In genomic region chr5:64762295-64762694, GRCm38 (mm10) we compare ENCODE assay signal across 22 mouse cellular contexts. TPM values are rescaled to one million over a fixed set of nuclear protein-coding genes. Genes with fewer than 3 reads are reported as not detected.
A peak's percentile ranks its signal among the peaks of the same experiment; 100 is the strongest.
DNase-seq lines count a peak whose midpoint lies in the region; TF ChIP-seq lines count a peak whose summit lies in the region.
"Had no signal": no experiment of that assay in that cellular context is flagged by ENCODE, and none has a peak within 500 bp of the region (broad histone marks: within the 10 kb centered on the region; RNA-seq: fewer than 3 reads in every experiment).

No protein-coding gene starts in this region.

- no peaks in the 10 kb centered on the region for H3K36me3 ChIP-seq in thymus, adult 2 months (ENCODE audit: control insufficient read depth, insufficient read depth, low read length)
- H3K36me3 ChIP-seq: forebrain, embryonic 10.5 days; heart, embryonic 10.5 days; heart, embryonic 13.5 days; hindbrain, embryonic 12.5 days had no signal

- no peak overlapping the region for H3K27ac ChIP-seq in thymus, adult 2 months (ENCODE audit: control insufficient read depth, insufficient read depth, low read length)
- H3K27ac ChIP-seq: forebrain, embryonic 10.5 days; forebrain, embryonic 13.5 days; gastrocnemius, adult 2 months; heart, adult 2 months; heart, embryonic 10.5 days; heart, embryonic 13.5 days; hindbrain, embryonic 12.5 days had no signal

- intact Hi-C loops in heart, postnatal 36 days (cut with DNase I), result no loop called here

- peak; percentile 16 for DNase-seq in heart, adult 11 months
- DNase-seq in heart, adult 18-20 months, result no peak
- DNase-seq in thymus, postnatal 4 days, result peak; percentile 23
- DNase-seq in thymus, adult 2 months, result no peak
- DNase-seq in induced T-regulatory cell, adult 2 months (ENCODE audit: low read depth), result peak; percentile 59
- no peak for DNase-seq in spleen, adult 18-20 months
- no peak for DNase-seq in frontal cortex, postnatal 10 days (ENCODE audit: low spot score in 2 of 2)
- no peak for DNase-seq in heart, postnatal 36 days
- DNase-seq: adrenal gland, postnatal 10 days; adrenal gland, postnatal 36 days; cerebellum, adult 18-20 months; cerebellum, adult 9-10 months; cerebellum, postnatal 14 days; gastrocnemius, adult 2 months; gastrocnemius, postnatal 14 days; heart, adult 2 months; heart, postnatal 14 days had no signal

- H3K4me3 ChIP-seq in thymus, adult 2 months (ENCODE audit: control insufficient read depth, insufficient read depth, low read length), result no peak overlapping the region
- H3K4me3 ChIP-seq: forebrain, embryonic 10.5 days; forebrain, embryonic 13.5 days; gastrocnemius, adult 2 months; heart, adult 2 months; heart, embryonic 10.5 days; heart, embryonic 13.5 days; hindbrain, embryonic 12.5 days had no signal

- TF ChIP-seq CTCF in thymus, adult 2 months (IDR thresholded peaks at IDR 0.05; ENCODE audit: borderline replicate concordance, control insufficient read depth, extremely low read depth, insufficient read depth, low read length, poor library complexity), result no peak

- TF ChIP-seq POLR2A in thymus, adult 2 months (IDR thresholded peaks at IDR 0.05; ENCODE audit: control insufficient read depth, extremely low read depth, insufficient read depth, low read length, poor library complexity), result no peak

- H3K4me1 ChIP-seq in thymus, adult 2 months (replicated peaks; ENCODE audit: control insufficient read depth, insufficient read depth, low read length), result peaks cover 18% of the 10 kb centered on the region
- H3K4me1 ChIP-seq: forebrain, embryonic 10.5 days; forebrain, embryonic 13.5 days; heart, embryonic 10.5 days; heart, embryonic 13.5 days; hindbrain, embryonic 12.5 days had no signal

- H3K27me3 ChIP-seq in thymus, adult 2 months (ENCODE audit: control insufficient read depth, insufficient read depth, low read length), result no peaks in the 10 kb centered on the region
- H3K27me3 ChIP-seq: forebrain, embryonic 13.5 days; heart, embryonic 13.5 days; hindbrain, embryonic 12.5 days had no signal

- WGBS in thymus, adult 2 months, result 49% methylated on average over 4 of the region's 4 CpGs

RNA-seq across cellular contexts. Expression of gene Klf3, which starts 40.9 kb away (rescaled TPM):
- total RNA-seq in heart, adult 18-20 months (2021), result 10 to 100 TPM; 36.9 to 49.1 TPM
- 175 and 197 TPM in 2 replicates for polyA plus RNA-seq in thymus, adult 2 months (2012; rRNA removed)
- total RNA-seq in heart, postnatal 36 days (2021), result 10 to 100 TPM; 54.8 to 58.9 TPM

Comparison
In these comparisons a context has a peak if more than half of its experiments do, and no peak if none do; other contexts are left out.
1. DNase-seq: peak in heart, adult 11 months (single experiment), thymus, postnatal 4 days (single experiment) and induced T-regulatory cell, adult 2 months (single experiment); none in heart, adult 18-20 months (0 of 2), thymus, adult 2 months (single experiment), spleen, adult 18-20 months (0 of 2), frontal cortex, postnatal 10 days (0 of 2) and heart, postnatal 36 days (0 of 2).